Mouse (Mus musculus) neural tube, embryonic 11.5 days (tissue): Measurements from ENCODE around the gene Sh3rf1. TPM values are rescaled to one million over a fixed set of nuclear protein-coding genes. Genes with fewer than 3 reads are reported as not detected.

Experiments used
- ATAC-seq: fragments of 200-750 bp; cut with Nextera tagmentation; 2 replicates; pipeline ENCODE4 v1.8.0; 2017; ENCODE audit warnings: moderate number of reproducible peaks, mild to moderate bottlenecking, moderate TSS enrichment, moderate library complexity; ENCODE audit not compliant: insufficient read depth, low FRiP score, low TSS enrichment
- DNase-seq: peaks from one replicate; pipeline ENCODE4 v3.0.0-alpha.2; 2015; ENCODE audit warnings: low spot score
- H3K27ac ChIP-seq: fragments of 300-500 bp; sonication (generic); 2 replicates; pipeline ENCODE4 v1.5.1; 2014; ENCODE audit warnings: low read depth, mild to moderate bottlenecking, low read length
- H3K27me3 ChIP-seq: fragments of 300-500 bp; sonication (generic); 2 replicates; pipeline ENCODE4 v1.6.1; 2014; ENCODE audit warnings: mild to moderate bottlenecking, low read length, mixed read lengths; ENCODE audit not compliant: control insufficient read depth, insufficient read depth
- H3K36me3 ChIP-seq: fragments of 300-500 bp; sonication (generic); 2 replicates; pipeline ENCODE4 v1.6.1; 2014; ENCODE audit warnings: mild to moderate bottlenecking, low read length, moderate library complexity, mixed read lengths; ENCODE audit not compliant: control insufficient read depth, insufficient read depth
- H3K4me1 ChIP-seq: fragments of 300-500 bp; sonication (generic); 2 replicates; pipeline ENCODE4 v1.6.1; 2014; ENCODE audit warnings: low read length, mixed read lengths; ENCODE audit not compliant: control insufficient read depth, insufficient read depth
- H3K4me2 ChIP-seq: fragments of 300-500 bp; sonication (generic); 2 replicates; pipeline ENCODE4 v1.6.1; 2014; ENCODE audit warnings: low read depth, mild to moderate bottlenecking, moderate library complexity
- H3K4me3 ChIP-seq: fragments of 300-500 bp; sonication (generic); 2 replicates; pipeline ENCODE4 v1.5.1; 2014; ENCODE audit warnings: low read depth, low read length
- H3K9ac ChIP-seq: fragments of 300-500 bp; sonication (generic); 2 replicates; pipeline ENCODE4 v1.6.1; 2014; ENCODE audit warnings: mild to moderate bottlenecking, low read length
- H3K9me3 ChIP-seq: fragments of 300-500 bp; sonication (generic); 2 replicates; pipeline ENCODE4 v1.6.1; 2016; ENCODE audit warnings: low read length; ENCODE audit not compliant: control insufficient read depth
- WGBS: fragments of 180-500 bp; shearing (Covaris S2); extraction: QIAGEN DNeasy Blood & Tissue Kit; methylation state at CpG from one replicate; pipeline ENCODE4 v1.1.7; 2014; 5-methylcytosine and 5-hydroxymethylcytosine counted together
- polyA plus RNA-seq: library from polyadenylated mRNA; unstranded; fragments of >200 nt; fragmentation: Nextera tagmentation; extraction: Ambion mirVana; gene quantifications from 2 replicates; pipeline ENCODE4 v1.2.1, GENCODE M21; 2014

Sh3rf1 gene
- polyA plus RNA-seq, 1 experiment from 2014 or later: 22.9 TPM

- H3K4me2 ChIP-seq: no peak overlapping the region
- H3K27me3 ChIP-seq: no peaks in the 10 kb centered on the region
- ATAC-seq (no peak), DNase-seq (no peak)
- no peak overlapping the region for H3K9ac ChIP-seq
- no peak overlapping the region for H3K27ac ChIP-seq
- 45% methylated on average over 3 of the region's 3 CpGs for WGBS
- no peaks in the 10 kb centered on the region for H3K36me3 ChIP-seq
- no peak overlapping the region for H3K4me3 ChIP-seq
- no peaks in the 10 kb centered on the region for H3K9me3 ChIP-seq
- no peaks in the 10 kb centered on the region for H3K4me1 ChIP-seq
Observed at GRCm38 (mm10) chr8:61217017-61217416, 6.7 kb upstream of the Sh3rf1 start.

- no peak overlapping the region for H3K9ac ChIP-seq
- no peaks in the 10 kb centered on the region for H3K4me1 ChIP-seq
- WGBS: 82% methylated on average over 8 of the region's 8 CpGs
- H3K27ac ChIP-seq: no peak overlapping the region
- H3K36me3 ChIP-seq: no peaks in the 10 kb centered on the region
- DNase-seq: no peak
- H3K9me3 ChIP-seq: no peaks in the 10 kb centered on the region
- H3K4me2 ChIP-seq: no peak overlapping the region
- no peak for ATAC-seq
- H3K27me3 ChIP-seq: no peaks in the 10 kb centered on the region
- no peak overlapping the region for H3K4me3 ChIP-seq
Observed at GRCm38 (mm10) chr8:61217426-61217825, 6.2 kb upstream of the Sh3rf1 start.

- no peak overlapping the region for H3K9ac ChIP-seq
- H3K27ac ChIP-seq: no peak overlapping the region
- no peak overlapping the region for H3K4me3 ChIP-seq
- H3K4me2 ChIP-seq: no peak overlapping the region
- WGBS: 95% methylated on average over 2 of the region's 2 CpGs
- ATAC-seq: no peak
- no peaks in the 10 kb centered on the region for H3K4me1 ChIP-seq
- H3K27me3 ChIP-seq: no peaks in the 10 kb centered on the region
- no peak for DNase-seq
- H3K9me3 ChIP-seq: no peaks in the 10 kb centered on the region
- H3K36me3 ChIP-seq: no peaks in the 10 kb centered on the region
Observed at GRCm38 (mm10) chr8:61218439-61218838, 5.2 kb upstream of the Sh3rf1 start.

- no peak for DNase-seq
- Histone ChIP-seq H3K27me3 (no peaks in the 10 kb centered on the region), H3K9ac (peak overlapping the region; percentile 89), H3K4me1 (peaks cover 11% of the 10 kb centered on the region), H3K4me2 (peak overlapping the region; percentile 78), H3K9me3 (no peaks in the 10 kb centered on the region), H3K4me3 (peak overlapping the region; percentile 70), H3K36me3 (no peaks in the 10 kb centered on the region), H3K27ac (peak overlapping the region; percentile 83; the same call in 1 of the 2 replicates)
- WGBS: 20% methylated on average over 5 of the region's 5 CpGs
- ATAC-seq: no peak
Observed at GRCm38 (mm10) chr8:61223283-61223682, 389 bp upstream of the Sh3rf1 start.

- peaks cover 18% of the 10 kb centered on the region for H3K4me1 ChIP-seq
- ATAC-seq: peak; percentile 70
- H3K9ac ChIP-seq: peak overlapping the region; percentile 89
- peak; percentile 75 for DNase-seq
- peak overlapping the region; percentile 83 for H3K27ac ChIP-seq
- WGBS: 0% methylated on average over 41 of the region's 41 CpGs
- no peaks in the 10 kb centered on the region for H3K27me3 ChIP-seq
- peak overlapping the region; percentile 78 for H3K4me2 ChIP-seq
- H3K36me3 ChIP-seq: no peaks in the 10 kb centered on the region
- no peaks in the 10 kb centered on the region for H3K9me3 ChIP-seq
- peak overlapping the region; percentile 70 for H3K4me3 ChIP-seq
Observed at GRCm38 (mm10) chr8:61224380-61225092, 864 bp downstream of the Sh3rf1 start.

DNA sequence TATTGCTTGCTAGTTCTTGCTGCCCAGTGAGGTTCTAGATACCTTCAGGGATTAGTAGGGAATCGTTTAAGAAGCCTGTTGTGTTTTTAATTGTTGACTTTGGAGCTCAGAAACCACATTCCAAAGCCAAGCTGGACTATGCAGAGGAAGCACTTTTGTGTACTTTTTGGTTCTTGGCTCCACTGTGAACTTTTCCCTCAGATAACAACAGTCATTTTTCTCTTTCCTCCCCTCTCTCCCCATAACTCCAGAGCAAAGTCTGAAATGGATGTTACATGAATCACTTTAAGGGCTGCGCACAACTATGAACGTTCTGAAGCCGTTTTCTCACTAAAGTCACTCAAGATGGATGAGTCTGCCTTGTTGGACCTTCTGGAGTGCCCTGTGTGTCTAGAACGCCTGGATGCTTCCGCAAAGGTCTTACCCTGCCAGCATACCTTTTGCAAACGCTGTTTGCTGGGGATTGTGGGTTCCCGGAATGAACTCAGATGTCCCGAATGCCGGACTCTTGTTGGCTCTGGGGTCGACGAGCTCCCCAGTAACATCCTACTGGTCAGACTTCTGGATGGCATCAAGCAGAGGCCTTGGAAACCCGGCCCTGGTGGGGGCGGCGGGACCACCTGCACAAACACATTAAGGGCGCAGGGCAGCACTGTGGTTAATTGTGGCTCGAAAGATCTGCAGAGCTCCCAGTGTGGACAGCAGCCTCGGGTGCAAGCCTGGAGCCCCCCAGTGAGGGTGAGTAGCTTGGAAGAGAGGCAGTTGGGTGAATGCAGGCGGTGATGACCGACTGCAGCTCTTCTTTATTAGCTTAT, 2.1 kb downstream of the Sh3rf1 start:
- H3K36me3 ChIP-seq: no peaks in the 10 kb centered on the region
- WGBS: 28% methylated on average over 20 of the region's 20 CpGs
- no peaks in the 10 kb centered on the region for H3K27me3 ChIP-seq
- H3K4me2 ChIP-seq: peak overlapping the region; percentile 78
- DNase-seq: peak; percentile 24
- peaks cover 22% of the 10 kb centered on the region for H3K4me1 ChIP-seq
- peak overlapping the region; percentile 70 for H3K4me3 ChIP-seq
- ATAC-seq: no peak
- no peak overlapping the region for H3K27ac ChIP-seq
- no peaks in the 10 kb centered on the region for H3K9me3 ChIP-seq
- peak overlapping the region; percentile 16 for H3K9ac ChIP-seq

DNA sequence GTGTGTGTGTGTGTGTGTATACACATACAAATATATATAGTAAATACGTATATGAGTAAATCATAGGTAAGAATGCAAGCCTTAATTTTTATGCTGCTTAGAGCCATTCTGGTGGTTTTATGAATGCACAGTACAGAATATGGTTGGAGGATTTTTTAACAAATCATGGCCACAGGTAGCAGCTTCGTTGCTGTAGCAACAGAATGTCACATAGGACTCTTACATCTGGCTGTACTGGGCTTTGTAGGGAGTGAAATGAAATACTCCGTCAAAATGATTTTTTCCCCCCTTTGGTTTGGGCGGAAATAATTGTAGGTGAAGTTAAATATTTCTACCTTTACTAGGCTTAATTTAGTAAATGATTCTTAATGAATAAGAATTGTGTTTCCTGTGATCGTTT, 3.0 kb downstream of the Sh3rf1 start:
- H3K4me1 ChIP-seq: peaks cover 22% of the 10 kb centered on the region
- H3K27ac ChIP-seq: no peak overlapping the region
- H3K9me3 ChIP-seq: no peaks in the 10 kb centered on the region
- no peak for ATAC-seq
- DNase-seq: no peak
- no peaks in the 10 kb centered on the region for H3K27me3 ChIP-seq
- 72% methylated on average over 5 of the region's 5 CpGs for WGBS
- peak overlapping the region; percentile 78 for H3K4me2 ChIP-seq
- H3K9ac ChIP-seq: no peak overlapping the region
- H3K4me3 ChIP-seq: peak overlapping the region; percentile 70
- no peaks in the 10 kb centered on the region for H3K36me3 ChIP-seq

- no peak for ATAC-seq
- H3K27me3 ChIP-seq: no peaks in the 10 kb centered on the region
- H3K9ac ChIP-seq: no peak overlapping the region
- no peaks in the 10 kb centered on the region for H3K36me3 ChIP-seq
- no peak overlapping the region for H3K4me3 ChIP-seq
- peaks cover 22% of the 10 kb centered on the region for H3K4me1 ChIP-seq
- no peaks in the 10 kb centered on the region for H3K9me3 ChIP-seq
- H3K27ac ChIP-seq: no peak overlapping the region
- peak overlapping the region; percentile 16; the same call in 1 of the 2 replicates for H3K4me2 ChIP-seq
- DNase-seq: no peak
- 74% methylated on average over 8 of the region's 8 CpGs for whole genome bisulfite sequencing
Observed at GRCm38 (mm10) chr8:61228678-61229077, 5.0 kb downstream of the Sh3rf1 start.
